Mouse (Mus musculus): ENCODE results near the gene Cd164l2. TPM values are rescaled to one million over a fixed set of nuclear protein-coding genes. Genes with fewer than 3 reads are reported as not detected.

Gene Cd164l2
- polyA plus RNA-seq, 1 experiment from 2014 or later: 1.2 TPM

DNA sequence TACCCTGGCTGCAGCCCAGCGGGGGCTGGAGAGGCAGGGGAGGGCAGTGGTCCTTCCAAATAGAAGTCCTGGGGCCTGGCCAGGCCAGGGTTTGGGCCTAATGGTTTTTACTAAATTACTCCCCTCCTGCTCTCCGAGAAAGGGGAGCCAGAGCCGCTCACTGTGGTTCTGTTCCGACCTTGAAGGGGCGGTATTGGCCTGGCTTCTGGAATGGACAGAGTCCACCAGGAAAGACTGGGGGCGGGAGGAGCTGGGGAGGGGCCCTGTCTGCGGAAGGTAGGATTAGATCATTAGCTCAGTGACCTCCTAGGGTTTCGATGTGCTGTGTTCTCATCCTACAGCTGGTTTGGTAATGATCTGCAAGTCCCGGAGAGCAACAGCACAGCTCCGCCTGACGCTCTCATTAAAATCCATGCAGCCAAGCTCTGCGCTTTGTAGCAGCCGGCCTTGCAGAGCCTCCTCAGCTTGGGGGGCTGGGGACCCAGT is 14.1 kb upstream of the Cd164l2 start:
- peaks cover 6% of the 10 kb centered on the region; the same call in 1 of the 2 replicates for H3K27me3 ChIP-seq (ENCODE audit: poor library complexity, severe bottlenecking)
- no peak for DNase-seq (ENCODE audit: extremely low spot score, low spot score)
- WGBS: 16% methylated on average over 13 of the region's 13 CpGs
- H3K4me3 ChIP-seq: peak overlapping the region; percentile 22; the same call in 1 of the 2 replicates
- H3K36me3 ChIP-seq (replicated peaks): peaks cover 42% of the 10 kb centered on the region
- peaks cover 72% of the 10 kb centered on the region for H3K4me1 ChIP-seq
- no peaks in the 10 kb centered on the region for H3K9me3 ChIP-seq
- H3K27ac ChIP-seq: peak overlapping the region; percentile 84

- Histone ChIP-seq H3K27ac (peak overlapping the region; percentile 84), H3K4me3 (peak overlapping the region; percentile 22; the same call in 1 of the 2 replicates), H3K4me1 (peaks cover 76% of the 10 kb centered on the region), H3K9me3 (no peaks in the 10 kb centered on the region), H3K36me3 (replicated peaks) (peaks cover 35% of the 10 kb centered on the region), H3K27me3 (ENCODE audit: poor library complexity, severe bottlenecking) (peaks cover 6% of the 10 kb centered on the region; the same call in 1 of the 2 replicates)
- DNase-seq (ENCODE audit: extremely low spot score, low spot score): no peak
- WGBS: 14% methylated on average over 19 of the region's 19 CpGs
Measured at GRCm38 (mm10) chr4:133198337-133199180, 13.4 kb upstream of the Cd164l2 start.

DNA sequence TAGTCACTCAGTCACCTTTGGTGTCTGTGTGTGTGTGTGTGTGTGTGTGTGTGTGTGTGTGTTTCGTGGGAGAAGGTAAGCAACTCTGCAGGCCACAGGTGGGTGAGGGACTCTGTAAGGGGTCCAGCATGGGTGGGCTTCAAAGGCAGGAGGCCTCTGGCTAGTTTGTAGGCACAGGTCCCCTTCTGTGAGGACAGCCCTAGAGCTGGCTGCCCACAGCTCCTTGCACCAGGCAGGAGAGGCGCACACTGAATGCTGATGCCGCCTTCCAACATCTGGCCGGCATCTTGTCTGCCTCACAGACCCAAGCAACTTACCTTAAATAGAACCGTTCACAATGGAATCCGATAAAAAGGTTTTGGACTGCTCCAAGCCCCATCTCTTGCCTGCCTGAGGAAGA is 12.2 kb upstream of the Cd164l2 start:
- DNase-seq (ENCODE audit: extremely low spot score, low spot score): no peak
- Histone ChIP-seq H3K9me3 (no peaks in the 10 kb centered on the region), H3K4me1 (peaks cover 81% of the 10 kb centered on the region), H3K4me3 (no peak overlapping the region), H3K27ac (peak overlapping the region; percentile 51; the same call in 1 of the 2 replicates), H3K27me3 (ENCODE audit: poor library complexity, severe bottlenecking) (peaks cover 6% of the 10 kb centered on the region; the same call in 1 of the 2 replicates), H3K36me3 (replicated peaks) (peaks cover 23% of the 10 kb centered on the region)
- WGBS: 68% methylated on average over 6 of the region's 6 CpGs

DNA sequence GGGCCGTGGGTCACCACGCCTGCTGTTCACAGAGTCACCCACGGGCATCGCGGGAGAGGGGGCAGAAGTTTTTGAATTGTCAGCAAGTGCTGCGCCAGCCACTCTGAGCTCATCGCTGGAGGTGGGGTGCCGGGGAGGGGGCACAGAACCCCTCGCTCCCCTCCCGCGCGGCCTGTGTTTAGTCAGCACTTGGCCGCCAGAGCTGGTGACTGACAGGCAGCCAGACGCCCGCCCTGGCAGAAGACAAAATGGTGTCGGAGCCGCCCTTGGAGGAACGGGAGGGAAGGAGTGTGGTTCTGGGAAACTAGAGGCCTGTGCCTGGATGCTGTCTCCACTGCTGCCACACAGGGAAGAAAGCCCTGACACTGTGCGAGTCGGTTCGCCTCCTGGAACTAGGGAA is 11.6 kb upstream of the Cd164l2 start:
- H3K36me3 ChIP-seq (replicated peaks): peaks cover 17% of the 10 kb centered on the region
- peaks cover 6% of the 10 kb centered on the region; the same call in 1 of the 2 replicates for H3K27me3 ChIP-seq (ENCODE audit: poor library complexity, severe bottlenecking)
- WGBS: 59% methylated on average over 21 of the region's 21 CpGs
- peaks cover 83% of the 10 kb centered on the region for H3K4me1 ChIP-seq
- H3K4me3 ChIP-seq: no peak overlapping the region
- no peaks in the 10 kb centered on the region for H3K9me3 ChIP-seq
- H3K27ac ChIP-seq: peak overlapping the region; percentile 27
- no peak for DNase-seq (ENCODE audit: extremely low spot score, low spot score)

DNA sequence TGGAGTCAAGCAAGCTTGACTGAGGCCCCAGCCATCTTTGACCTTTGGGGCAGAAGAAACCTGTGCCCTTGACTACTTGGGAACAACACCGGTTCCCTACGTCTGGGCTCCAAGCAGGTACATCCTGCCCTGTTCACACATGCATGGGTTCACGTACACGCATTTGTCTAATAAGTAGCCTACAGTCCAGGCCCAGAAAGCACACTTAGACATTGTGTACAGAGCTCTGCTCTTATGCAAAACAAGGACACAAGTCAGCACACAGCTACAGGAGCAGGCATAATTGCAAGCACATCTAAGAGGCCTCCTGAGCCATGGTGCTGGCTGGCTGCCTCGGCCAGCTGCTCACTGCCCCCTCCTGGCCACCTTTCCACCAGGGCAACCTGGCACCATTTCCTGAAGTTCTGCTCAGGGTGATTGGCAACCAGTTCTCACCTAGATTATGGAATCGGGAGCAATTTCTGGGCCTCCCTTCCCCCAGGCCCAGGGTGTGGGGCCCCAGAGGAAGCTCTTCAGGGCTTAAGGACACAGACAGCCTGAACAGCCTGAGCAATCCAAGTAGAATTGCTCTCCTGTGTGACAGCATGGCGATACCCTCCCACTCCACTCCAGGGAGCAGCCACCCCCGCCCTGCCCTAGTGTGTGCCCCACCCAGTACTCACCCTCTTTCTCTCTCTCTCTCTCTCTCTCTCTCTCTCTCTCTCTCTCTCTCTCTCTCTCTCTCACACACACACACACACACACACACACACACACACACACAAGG is 10.7 kb upstream of the Cd164l2 start:
- no peak for DNase-seq (ENCODE audit: extremely low spot score, low spot score)
- Histone ChIP-seq H3K9me3 (no peaks in the 10 kb centered on the region), H3K27ac (0 out of 2 replicates have a peak overlapping the region, but pooled peaks have one; percentile 27), H3K4me1 (peaks cover 75% of the 10 kb centered on the region), H3K27me3 (ENCODE audit: poor library complexity, severe bottlenecking) (peaks cover 6% of the 10 kb centered on the region; the same call in 1 of the 2 replicates), H3K4me3 (no peak overlapping the region), H3K36me3 (replicated peaks) (peaks cover 8% of the 10 kb centered on the region)
- 79% methylated on average over 8 of the region's 8 CpGs for WGBS

DNA sequence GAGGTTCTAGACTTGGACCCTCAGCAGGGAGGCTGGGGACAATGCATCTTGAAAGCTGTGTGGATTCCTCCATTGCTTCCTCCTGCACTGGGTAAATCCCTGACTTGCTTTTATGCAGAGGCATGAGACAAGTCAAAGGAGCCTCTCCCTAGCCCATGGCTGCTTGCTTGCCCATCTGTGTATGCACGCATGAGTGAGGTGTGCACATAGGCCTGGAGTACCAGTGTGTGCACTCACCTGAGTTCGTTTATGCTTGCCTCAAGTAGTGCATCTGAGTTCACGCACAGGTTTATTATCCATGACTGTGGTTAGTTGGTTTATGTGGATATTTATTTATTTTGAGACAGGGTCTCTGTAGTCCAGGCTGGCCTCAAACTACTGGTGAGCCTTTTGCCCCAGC is 9.7 kb upstream of the Cd164l2 start:
- H3K4me3 ChIP-seq: no peak overlapping the region
- peaks cover 64% of the 10 kb centered on the region for H3K4me1 ChIP-seq
- H3K36me3 ChIP-seq (replicated peaks): no peaks in the 10 kb centered on the region
- DNase-seq (ENCODE audit: extremely low spot score, low spot score): no peak
- H3K9me3 ChIP-seq: no peaks in the 10 kb centered on the region
- H3K27ac ChIP-seq: no peak overlapping the region
- WGBS: 95% methylated on average over 3 of the region's 3 CpGs
- peaks cover 6% of the 10 kb centered on the region; the same call in 1 of the 2 replicates for H3K27me3 ChIP-seq (ENCODE audit: poor library complexity, severe bottlenecking)

DNA sequence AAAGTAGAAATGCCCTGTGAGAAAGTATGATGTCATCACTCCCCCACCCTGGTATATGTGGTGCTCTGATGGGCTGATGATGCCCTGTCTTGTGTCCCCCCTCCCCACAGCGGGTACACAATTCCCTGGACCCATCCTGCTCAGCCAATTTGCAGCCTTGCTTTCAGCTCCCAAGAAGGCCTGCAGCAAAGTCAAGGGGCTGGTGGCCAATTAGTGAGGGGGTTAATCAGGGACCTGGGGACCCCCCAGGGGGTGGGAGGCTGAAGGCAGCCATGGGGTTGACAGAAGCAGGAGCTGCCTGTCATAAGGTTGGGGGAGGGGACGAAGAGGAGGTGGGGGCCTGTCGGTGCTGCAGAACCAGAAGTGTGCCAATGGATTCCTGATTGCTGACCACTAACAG is 8.3 kb upstream of the Cd164l2 start:
- H3K36me3 ChIP-seq (replicated peaks): no peaks in the 10 kb centered on the region
- H3K9me3 ChIP-seq: no peaks in the 10 kb centered on the region
- peaks cover 51% of the 10 kb centered on the region for H3K4me1 ChIP-seq
- no peak overlapping the region for H3K4me3 ChIP-seq
- no peak overlapping the region for H3K27ac ChIP-seq
- no peak for DNase-seq (ENCODE audit: extremely low spot score, low spot score)
- 76% methylated on average over 3 of the region's 3 CpGs for WGBS
- H3K27me3 ChIP-seq (ENCODE audit: poor library complexity, severe bottlenecking): peaks cover 17% of the 10 kb centered on the region

DNA sequence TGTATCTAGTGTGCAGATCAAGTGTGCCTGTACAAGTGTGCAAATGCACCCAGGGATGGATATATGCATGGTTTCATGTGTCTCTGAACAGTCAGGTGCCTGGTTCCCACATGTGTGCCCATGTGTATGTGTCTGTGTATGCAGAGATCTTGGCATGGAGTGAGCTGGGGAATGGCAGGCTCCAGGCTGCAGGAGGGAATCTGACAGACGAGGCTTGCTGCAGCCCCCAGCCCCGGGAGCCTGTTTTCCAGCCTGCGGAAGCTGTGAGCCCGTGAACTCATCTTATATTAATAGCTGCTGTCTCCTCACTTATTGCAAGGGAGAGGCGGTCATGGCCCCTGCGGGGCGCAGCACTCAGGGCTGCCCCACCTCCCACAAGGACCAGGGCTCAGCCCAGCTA is 7.6 kb upstream of the Cd164l2 start:
- DNase-seq (ENCODE audit: extremely low spot score, low spot score): no peak
- WGBS: 56% methylated on average over 7 of the region's 7 CpGs
- Histone ChIP-seq H3K4me1 (peaks cover 46% of the 10 kb centered on the region), H3K4me3 (no peak overlapping the region; the same call in 1 of the 2 replicates), H3K27ac (peak overlapping the region; percentile 70; the same call in 1 of the 2 replicates), H3K36me3 (replicated peaks) (no peaks in the 10 kb centered on the region), H3K9me3 (no peaks in the 10 kb centered on the region), H3K27me3 (ENCODE audit: poor library complexity, severe bottlenecking) (peaks cover 25% of the 10 kb centered on the region)

DNA sequence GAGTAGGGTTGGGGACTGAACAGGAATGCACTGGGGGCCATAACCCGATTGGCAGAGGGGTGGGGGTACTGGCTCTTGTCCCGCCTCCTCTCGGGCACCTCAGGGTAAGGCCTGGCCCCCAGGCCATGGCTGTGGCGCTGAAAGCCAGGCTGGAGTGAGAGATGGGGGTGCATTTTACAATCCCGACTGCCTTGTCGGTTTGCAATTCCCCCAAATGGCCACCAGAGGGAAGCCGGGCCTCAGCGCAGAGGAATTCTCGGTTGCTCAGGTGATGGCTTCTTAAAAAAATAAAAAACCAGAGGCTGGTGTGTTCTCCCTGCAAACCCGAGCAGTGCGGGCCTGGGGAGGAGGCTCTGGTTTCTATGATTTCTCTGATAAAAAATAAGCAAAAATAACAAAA is 2.6 kb upstream of the Cd164l2 start:
- 5% methylated on average over 11 of the region's 11 CpGs for WGBS
- peak; percentile 66 for DNase-seq (ENCODE audit: extremely low spot score, low spot score)
- H3K27me3 ChIP-seq (ENCODE audit: poor library complexity, severe bottlenecking): peaks cover 65% of the 10 kb centered on the region

DNA sequence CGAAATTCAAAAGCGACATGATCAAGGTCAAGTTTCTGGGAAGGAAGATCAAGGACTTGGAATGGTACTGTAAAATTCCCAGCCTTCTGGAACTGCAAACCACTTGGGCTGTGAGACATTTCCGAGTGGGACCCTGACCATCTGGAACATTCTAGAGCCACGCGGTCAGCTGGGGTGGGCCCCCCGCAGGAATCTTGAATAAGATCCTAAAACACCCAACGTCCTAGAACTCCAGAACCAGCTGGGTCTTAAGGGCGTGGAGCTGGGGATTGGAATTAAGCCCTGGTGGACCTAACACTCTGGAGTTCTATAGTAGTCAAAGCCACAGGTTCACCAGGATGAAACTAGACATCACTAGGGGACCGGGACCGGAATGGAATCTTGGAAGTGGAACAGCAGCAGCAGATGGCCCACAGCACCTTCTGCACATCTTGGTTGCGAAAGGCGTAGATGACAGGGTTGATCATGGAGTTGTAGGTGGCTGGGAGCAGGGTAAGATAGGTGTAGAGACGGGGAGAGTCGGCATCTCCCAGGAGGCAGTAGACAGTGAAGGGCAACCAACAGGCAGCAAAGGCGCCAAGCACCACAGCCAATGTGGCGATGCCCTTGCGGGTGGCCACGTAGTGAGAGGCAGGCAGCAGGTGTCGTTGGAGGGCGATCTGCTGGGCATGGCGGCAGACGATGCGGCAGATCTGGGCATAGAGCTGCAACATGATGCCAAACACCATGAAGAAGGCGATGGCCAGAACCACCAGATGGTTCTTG is 1.7 kb upstream of the Cd164l2 start:
- peaks cover 31% of the 10 kb centered on the region for H3K4me1 ChIP-seq
- H3K27ac ChIP-seq: no peak overlapping the region
- no peak overlapping the region for H3K4me3 ChIP-seq
- no peaks in the 10 kb centered on the region for H3K36me3 ChIP-seq (replicated peaks)
- peaks cover 73% of the 10 kb centered on the region for H3K27me3 ChIP-seq (ENCODE audit: poor library complexity, severe bottlenecking)
- 92% methylated on average over 24 of the region's 24 CpGs for WGBS
- no peaks in the 10 kb centered on the region for H3K9me3 ChIP-seq
- no peak for DNase-seq (ENCODE audit: extremely low spot score, low spot score)

More for the DNA sequence above, 2.6 kb upstream of the Cd164l2 start:
- Histone ChIP-seq H3K4me1 (peaks cover 39% of the 10 kb centered on the region), H3K4me3 (no peak overlapping the region), H3K36me3 (replicated peaks) (no peaks in the 10 kb centered on the region), H3K9me3 (no peaks in the 10 kb centered on the region), H3K27ac (no peak overlapping the region)

DNA sequence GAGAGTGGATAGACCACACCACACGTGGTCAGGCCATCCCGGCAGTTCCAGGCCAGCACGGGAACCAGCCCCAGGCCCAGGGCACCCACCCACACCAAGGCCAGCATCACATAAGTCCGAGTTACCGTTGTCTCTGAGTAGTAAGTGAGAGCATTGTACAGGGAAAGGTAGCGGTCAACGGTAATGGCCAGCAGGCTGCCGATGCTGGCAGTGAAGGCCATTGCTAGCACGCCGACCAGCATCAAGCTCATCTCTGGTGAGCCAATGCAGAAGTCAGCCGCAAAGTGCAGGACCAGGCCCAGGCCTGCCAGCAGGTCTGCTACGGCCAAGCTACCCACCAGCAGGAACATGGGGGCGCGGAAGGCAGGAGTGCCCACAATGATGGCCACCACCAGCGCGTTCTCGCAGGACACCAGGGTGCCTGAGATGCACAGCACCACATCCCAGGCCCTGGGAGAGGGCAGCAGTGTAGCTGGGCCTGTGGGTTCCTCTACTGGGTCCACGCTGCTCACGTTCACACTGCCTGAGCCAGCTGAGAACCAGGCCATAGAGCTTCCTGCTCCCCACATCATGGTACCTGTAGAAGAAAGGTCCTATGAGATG is 1.0 kb upstream of the Cd164l2 start:
- peaks cover 80% of the 10 kb centered on the region for H3K27me3 ChIP-seq (ENCODE audit: poor library complexity, severe bottlenecking)
- H3K4me1 ChIP-seq: peaks cover 30% of the 10 kb centered on the region
- H3K9me3 ChIP-seq: no peaks in the 10 kb centered on the region
- no peak overlapping the region for H3K4me3 ChIP-seq
- H3K27ac ChIP-seq: no peak overlapping the region
- WGBS: 92% methylated on average over 19 of the region's 19 CpGs
- no peak for DNase-seq (ENCODE audit: extremely low spot score, low spot score)
- no peaks in the 10 kb centered on the region for H3K36me3 ChIP-seq (replicated peaks)

All from forebrain, embryonic 10.5 days (tissue).